Mouse (Mus musculus) heart, embryonic 10.5 days (tissue): ENCODE results near the gene Bend5. TPM values are rescaled to one million over a fixed set of nuclear protein-coding genes. Genes with fewer than 3 reads are reported as not detected.

ENCODE experiments used
- DNase-seq: peaks from one replicate; pipeline ENCODE4 v3.0.0-alpha.2; 2017; ENCODE audit warnings: low spot score
- H3K27ac ChIP-seq: fragments of 300-500 bp; sonication (generic); 2 replicates; pipeline ENCODE4 v1.5.1; 2016; ENCODE audit warnings: mild to moderate bottlenecking
- H3K27me3 ChIP-seq: fragments of 300-500 bp; sonication (generic); 2 replicates; pipeline ENCODE4 v1.6.1; 2016; ENCODE audit warnings: mild to moderate bottlenecking; ENCODE audit not compliant: poor library complexity, insufficient read depth, severe bottlenecking
- H3K36me3 ChIP-seq: fragments of 300-500 bp; sonication (generic); 2 replicates; pipeline ENCODE4 v1.6.1; 2016; ENCODE audit warnings: mild to moderate bottlenecking, moderate library complexity
- H3K4me1 ChIP-seq: fragments of 300-500 bp; sonication (generic); 2 replicates; pipeline ENCODE4 v1.6.1; 2016; ENCODE audit warnings: mild to moderate bottlenecking
- H3K4me3 ChIP-seq: fragments of 300-500 bp; sonication (generic); 2 replicates; pipeline ENCODE4 v1.5.1; 2016; ENCODE audit warnings: mild to moderate bottlenecking, moderate library complexity
- H3K9me3 ChIP-seq: fragments of 300-500 bp; sonication (generic); 2 replicates; pipeline ENCODE4 v1.6.1; 2016; ENCODE audit warnings: mild to moderate bottlenecking, moderate library complexity
- WGBS: fragments of 180-500 bp; shearing (Covaris S2); methylation state at CpG from one replicate; pipeline ENCODE4 v1.1.7; 2016; 5-methylcytosine and 5-hydroxymethylcytosine counted together
- polyA plus RNA-seq: library from polyadenylated mRNA; unstranded; fragments of >200 nt; fragmentation: Nextera tagmentation; extraction: Ambion mirVana; gene quantifications from 2 replicates; pipeline ENCODE4 v1.2.1, GENCODE M21; 2016

The Bend5 gene
- polyA plus RNA-seq, 1 experiment from 2014 or later, result 15.6 TPM

DNA sequence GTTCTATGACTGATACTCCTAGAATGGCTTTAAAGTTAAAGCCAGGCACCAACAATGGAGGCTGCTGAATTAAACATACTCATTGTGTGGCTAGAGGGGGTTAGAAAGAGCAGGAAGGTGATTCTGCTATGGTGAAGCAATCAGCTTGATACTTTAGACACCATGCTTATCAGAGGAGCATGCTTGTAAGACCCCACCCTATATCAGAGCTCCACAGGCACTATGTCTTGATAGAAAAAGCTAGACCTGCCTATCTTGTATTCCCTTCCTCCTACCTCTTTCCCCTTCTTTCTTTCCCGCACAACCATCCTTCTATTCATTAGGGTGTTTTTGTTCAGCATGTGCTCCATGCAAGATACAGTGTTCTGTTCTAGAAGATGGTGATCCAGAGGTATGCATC is 86.6 kb downstream of the Bend5 start:
- no peak overlapping the region for H3K27ac ChIP-seq
- no peaks in the 10 kb centered on the region for H3K36me3 ChIP-seq
- WGBS, result 83% methylated on average over 1 of the region's 1 CpGs

DNA sequence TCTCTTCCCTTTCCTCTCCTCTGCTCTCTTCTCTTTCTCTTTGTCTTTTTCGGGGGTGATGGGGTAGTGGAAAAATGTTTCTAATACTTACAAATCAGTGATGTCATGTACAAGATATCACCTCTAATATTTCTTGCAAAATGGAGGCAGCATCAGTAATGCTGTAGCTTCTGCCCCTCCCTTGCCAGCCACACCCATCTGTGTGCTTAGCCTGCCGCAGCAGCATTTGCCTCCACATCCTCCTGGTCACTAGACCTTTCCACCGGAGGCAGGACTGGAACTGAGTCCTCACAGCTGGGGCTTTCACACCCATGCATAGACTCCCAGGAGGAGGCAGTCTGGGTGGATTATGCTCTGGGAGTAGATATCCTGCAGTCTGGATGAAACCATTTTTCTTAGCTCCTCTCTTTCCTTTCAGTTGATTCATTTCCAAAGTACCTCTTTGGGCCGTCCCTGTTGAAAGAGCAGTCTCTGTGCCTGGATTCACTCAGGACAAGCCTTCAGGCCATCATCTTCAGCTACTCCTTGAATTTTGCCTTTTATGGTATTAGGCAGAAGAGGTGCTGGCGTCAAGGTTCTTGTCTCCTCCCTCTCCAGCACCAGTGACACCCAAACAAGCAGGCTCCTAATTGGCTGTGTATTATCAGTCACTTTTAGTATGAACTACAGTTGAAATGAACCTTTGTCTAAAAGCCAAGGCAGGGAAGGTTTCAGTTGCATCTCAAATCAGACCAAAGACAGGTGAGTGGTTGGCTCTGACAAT is 88.3 kb downstream of the Bend5 start:
- no peak for DNase-seq
- 47% methylated on average over 5 of the region's 5 CpGs for WGBS
- no peaks in the 10 kb centered on the region for H3K9me3 ChIP-seq
- H3K27ac ChIP-seq, result no peak overlapping the region
- no peak overlapping the region for H3K4me3 ChIP-seq
- no peaks in the 10 kb centered on the region for H3K36me3 ChIP-seq
- H3K27me3 ChIP-seq, result no peaks in the 10 kb centered on the region
- no peaks in the 10 kb centered on the region for H3K4me1 ChIP-seq

More for the DNA sequence above, 86.6 kb downstream of the Bend5 start:
- Histone ChIP-seq H3K4me3 (no peak overlapping the region), H3K9me3 (no peaks in the 10 kb centered on the region), H3K4me1 (no peaks in the 10 kb centered on the region), H3K27me3 (no peaks in the 10 kb centered on the region)
- DNase-seq, result no peak

DNA sequence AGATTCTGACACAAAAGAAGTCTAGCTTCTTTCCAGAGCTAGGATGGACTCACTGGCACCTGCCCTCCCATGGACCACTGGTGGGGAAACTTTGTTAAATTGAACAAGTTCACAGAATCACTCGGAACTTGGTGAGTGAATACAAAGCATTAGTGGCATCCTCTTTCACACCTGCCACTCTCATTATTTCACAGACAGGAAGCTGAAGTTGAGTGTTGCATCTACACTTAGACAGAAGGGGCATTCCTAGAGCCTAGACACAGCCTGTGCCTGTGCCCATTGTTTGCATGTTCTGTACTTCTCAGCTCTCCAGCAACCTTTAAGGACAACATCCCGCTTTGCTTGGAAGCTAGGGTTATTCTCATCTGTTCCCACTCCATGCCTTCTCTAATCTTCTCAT is 90.1 kb downstream of the Bend5 start:
- no peak for DNase-seq

More for the DNA sequence above, 90.1 kb downstream of the Bend5 start:
- Histone ChIP-seq H3K4me3 (no peak overlapping the region), H3K27ac (no peak overlapping the region), H3K27me3 (no peaks in the 10 kb centered on the region), H3K36me3 (no peaks in the 10 kb centered on the region), H3K9me3 (no peaks in the 10 kb centered on the region), H3K4me1 (no peaks in the 10 kb centered on the region)
- 88% methylated on average over 2 of the region's 2 CpGs for WGBS
